Mouse (Mus musculus) forebrain, embryonic 16.5 days (tissue): ENCODE results near the gene Sh3rf1. TPM values are rescaled to one million over a fixed set of nuclear protein-coding genes. Genes with fewer than 3 reads are reported as not detected.

Source experiments
- ATAC-seq: fragments of 200-750 bp; cut with Nextera tagmentation; 2 replicates; pipeline ENCODE4 v1.8.0; 2017; ENCODE audit warnings: mild to moderate bottlenecking, moderate library complexity
- H3K27ac ChIP-seq: fragments of 300-500 bp; sonication (generic); 2 replicates; pipeline ENCODE4 v1.5.1; 2014; ENCODE audit warnings: low read length, control low read depth
- H3K27me3 ChIP-seq: fragments of 300-500 bp; sonication (generic); replicated peaks from 2 replicates; pipeline ENCODE4 v1.6.1; 2014; ENCODE audit warnings: low read length; ENCODE audit not compliant: control insufficient read depth, insufficient read depth
- H3K36me3 ChIP-seq: fragments of 300-500 bp; sonication (generic); 2 replicates; pipeline ENCODE4 v1.6.1; 2014; ENCODE audit not compliant: control insufficient read depth, insufficient read depth
- H3K4me1 ChIP-seq: fragments of 300-500 bp; sonication (generic); replicated peaks from 2 replicates; pipeline ENCODE4 v1.6.1; 2014; ENCODE audit warnings: low read length; ENCODE audit not compliant: control insufficient read depth, insufficient read depth
- H3K4me2 ChIP-seq: fragments of 300-500 bp; sonication (generic); 2 replicates; pipeline ENCODE4 v1.6.1; 2014; ENCODE audit warnings: mild to moderate bottlenecking, low read length, control low read depth
- H3K4me3 ChIP-seq: fragments of 300-500 bp; sonication (generic); replicated peaks from 2 replicates; pipeline ENCODE4 v1.5.1; 2014; ENCODE audit warnings: mild to moderate bottlenecking, low read length, control low read depth
- H3K9ac ChIP-seq: fragments of 300-500 bp; sonication (generic); replicated peaks from 2 replicates; pipeline ENCODE4 v1.6.1; 2014; ENCODE audit warnings: low read depth, low read length, control low read depth
- H3K9me3 ChIP-seq: fragments of 300-500 bp; sonication (generic); 2 replicates; pipeline ENCODE4 v1.6.1; 2016; ENCODE audit warnings: low read length; ENCODE audit not compliant: control insufficient read depth
- WGBS: fragments of 180-500 bp; shearing (Covaris S2); extraction: QIAGEN DNeasy Blood & Tissue Kit; methylation state at CpG from one replicate; pipeline ENCODE4 v1.1.7; 2014; 5-methylcytosine and 5-hydroxymethylcytosine counted together
- polyA plus RNA-seq: library from polyadenylated mRNA; unstranded; fragments of >200 nt; fragmentation: Nextera tagmentation; extraction: Ambion mirVana; gene quantifications from 2 replicates; pipeline ENCODE4 v1.2.1, GENCODE M21; 2015

The Sh3rf1 gene
- polyA plus RNA-seq, 1 experiment from 2014 or later, result 30.4 TPM

DNA sequence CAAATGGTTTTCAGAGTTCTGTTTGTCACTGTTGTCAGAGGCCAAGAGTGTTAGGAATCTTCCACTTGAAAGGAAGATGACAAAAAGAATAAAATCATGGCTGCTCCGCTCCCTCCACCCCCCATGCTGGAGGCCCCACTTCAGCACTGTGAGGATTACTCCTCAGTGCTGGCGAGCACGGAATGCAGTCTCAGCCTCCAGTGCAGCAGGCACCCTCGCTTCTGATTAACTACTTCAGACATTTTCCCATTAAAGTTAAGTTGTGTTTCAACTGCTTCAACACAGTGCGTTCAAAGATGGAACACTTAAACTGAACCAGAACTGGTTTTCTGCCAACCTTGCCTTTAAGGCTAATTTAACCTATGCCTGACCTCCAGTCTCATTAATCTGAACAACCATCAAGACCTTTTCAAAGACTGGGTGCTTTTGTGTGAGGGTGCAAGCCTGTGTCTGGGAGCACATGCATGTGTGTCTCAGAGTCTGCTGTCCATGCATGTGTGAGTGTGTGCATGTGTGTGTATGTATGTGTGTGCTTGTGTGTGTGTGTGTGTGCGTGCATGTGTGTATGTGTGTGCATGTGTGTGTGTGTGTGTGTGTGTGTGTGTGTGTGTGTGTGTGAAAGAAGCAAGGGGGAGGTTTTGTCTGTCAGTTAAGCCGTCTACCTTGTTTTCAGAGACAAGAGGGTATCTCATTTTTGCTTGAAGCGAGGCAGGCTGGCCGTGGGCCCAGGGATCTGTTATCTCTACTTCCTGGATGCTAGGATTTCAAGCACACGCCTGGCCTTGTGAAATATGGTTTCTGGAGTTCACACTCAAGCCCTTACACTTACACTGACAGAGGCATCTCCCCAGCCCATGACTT, 51.2 kb downstream of the Sh3rf1 start:
- no peak overlapping the region for H3K4me2 ChIP-seq
- H3K9me3 ChIP-seq, result no peaks in the 10 kb centered on the region
- no peak overlapping the region for H3K4me3 ChIP-seq
- peaks cover 37% of the 10 kb centered on the region for H3K4me1 ChIP-seq
- WGBS, result 20% methylated on average over 10 of the region's 10 CpGs
- no peaks in the 10 kb centered on the region for H3K27me3 ChIP-seq
- no peak overlapping the region for H3K27ac ChIP-seq
- peak; percentile 47 for ATAC-seq
- H3K36me3 ChIP-seq, result no peaks in the 10 kb centered on the region
- H3K9ac ChIP-seq, result no peak overlapping the region

DNA sequence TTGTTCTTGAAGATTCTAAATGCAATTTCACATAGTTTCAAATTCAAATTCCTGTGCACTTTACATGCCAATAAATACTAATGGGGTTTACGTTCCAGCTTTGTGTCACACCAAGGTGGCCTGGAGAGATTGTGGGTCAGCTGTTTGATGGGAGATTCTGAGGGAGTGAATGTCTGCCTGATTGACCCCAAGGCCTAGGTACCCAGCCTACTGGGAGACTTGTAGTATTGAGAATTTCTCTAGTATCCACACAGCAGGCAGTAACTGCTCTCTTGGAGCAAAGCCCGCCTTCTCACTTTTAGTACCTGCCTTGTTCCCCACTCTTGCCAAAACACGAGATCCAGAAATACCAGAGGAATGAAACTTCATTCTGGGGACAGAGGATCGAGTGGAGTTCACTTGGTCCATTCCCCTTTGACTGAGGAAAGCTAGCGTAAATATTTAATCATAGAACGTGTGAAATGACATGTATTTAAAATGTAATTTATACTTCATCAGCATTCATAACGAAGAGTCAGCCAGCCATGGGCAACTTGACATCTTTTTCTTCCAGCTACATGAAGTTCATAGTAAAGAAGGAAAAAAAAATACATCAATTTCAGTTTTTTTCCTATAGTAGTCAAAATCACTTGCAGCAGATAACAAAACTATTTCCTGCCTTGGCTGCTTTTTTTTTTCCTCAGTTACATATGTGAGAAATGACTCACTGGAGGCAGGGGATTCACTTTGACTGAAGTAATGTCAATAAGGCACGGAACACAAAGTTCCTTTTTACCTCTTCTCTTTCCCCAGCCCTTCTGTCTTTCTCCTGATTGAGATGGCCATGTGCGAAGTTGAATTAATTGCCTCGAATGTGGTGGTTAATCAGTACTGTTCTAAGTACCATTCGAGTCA, 52.0 kb downstream of the Sh3rf1 start:
- H3K27ac ChIP-seq, result no peak overlapping the region
- H3K4me1 ChIP-seq, result peaks cover 30% of the 10 kb centered on the region

DNA sequence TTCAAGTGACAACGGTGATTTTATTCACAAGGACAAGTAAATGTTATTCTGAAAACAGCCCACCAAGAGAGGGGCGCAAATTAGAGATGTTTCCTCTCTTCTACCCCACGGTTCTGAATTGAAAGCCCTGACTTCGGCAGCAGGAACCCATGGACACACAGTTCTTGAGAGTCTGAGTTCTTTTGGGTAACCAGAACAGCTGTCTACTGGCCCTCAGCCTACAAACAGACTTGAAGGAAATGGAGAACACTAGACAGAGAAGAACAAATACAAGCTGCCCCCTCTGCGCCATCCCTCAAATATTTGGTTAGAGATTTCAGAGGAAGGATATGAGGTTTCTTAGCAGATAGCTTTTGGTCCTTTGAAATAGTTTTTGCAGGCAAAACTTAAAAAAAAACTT, 52.7 kb downstream of the Sh3rf1 start:
- Histone ChIP-seq H3K4me3 (no peak overlapping the region), H3K27me3 (no peaks in the 10 kb centered on the region), H3K4me2 (no peak overlapping the region), H3K9me3 (no peaks in the 10 kb centered on the region), H3K4me1 (peaks cover 29% of the 10 kb centered on the region), H3K36me3 (no peaks in the 10 kb centered on the region), H3K9ac (no peak overlapping the region), H3K27ac (no peak overlapping the region)
- WGBS, result 70% methylated on average over 5 of the region's 5 CpGs
- ATAC-seq, result no peak

More for the DNA sequence above, 52.0 kb downstream of the Sh3rf1 start:
- Histone ChIP-seq H3K9me3 (no peaks in the 10 kb centered on the region), H3K4me2 (no peak overlapping the region), H3K36me3 (no peaks in the 10 kb centered on the region), H3K27me3 (no peaks in the 10 kb centered on the region), H3K9ac (no peak overlapping the region), H3K4me3 (no peak overlapping the region)
- 53% methylated on average over 11 of the region's 11 CpGs for WGBS
- no peak for ATAC-seq

DNA sequence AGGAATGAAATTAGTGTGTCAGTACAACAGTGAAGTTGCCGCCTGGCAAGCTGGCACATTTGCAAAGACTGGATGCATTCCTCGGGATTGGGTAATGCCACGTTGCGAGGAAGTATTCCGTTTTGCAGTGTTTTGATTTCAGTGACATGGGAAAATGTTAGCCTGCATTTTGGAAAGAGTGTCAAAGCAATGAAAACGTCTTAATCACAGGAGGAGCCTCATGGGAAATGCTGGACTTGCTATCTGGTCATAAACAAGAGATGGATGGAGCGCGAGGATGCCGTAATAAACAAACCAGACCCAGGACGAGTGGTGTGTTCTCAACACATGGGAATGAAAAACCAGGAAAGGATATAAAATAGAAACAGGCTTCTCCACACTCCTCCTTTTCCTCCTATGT, 55.4 kb downstream of the Sh3rf1 start:
- no peak for ATAC-seq
- no peaks in the 10 kb centered on the region for H3K9me3 ChIP-seq
- peaks cover 23% of the 10 kb centered on the region for H3K4me1 ChIP-seq
- H3K4me2 ChIP-seq, result no peak overlapping the region
- no peaks in the 10 kb centered on the region for H3K27me3 ChIP-seq
- no peak overlapping the region for H3K4me3 ChIP-seq
- H3K36me3 ChIP-seq, result no peaks in the 10 kb centered on the region
- no peak overlapping the region for H3K27ac ChIP-seq
- 83% methylated on average over 10 of the region's 10 CpGs for WGBS
- no peak overlapping the region for H3K9ac ChIP-seq

DNA sequence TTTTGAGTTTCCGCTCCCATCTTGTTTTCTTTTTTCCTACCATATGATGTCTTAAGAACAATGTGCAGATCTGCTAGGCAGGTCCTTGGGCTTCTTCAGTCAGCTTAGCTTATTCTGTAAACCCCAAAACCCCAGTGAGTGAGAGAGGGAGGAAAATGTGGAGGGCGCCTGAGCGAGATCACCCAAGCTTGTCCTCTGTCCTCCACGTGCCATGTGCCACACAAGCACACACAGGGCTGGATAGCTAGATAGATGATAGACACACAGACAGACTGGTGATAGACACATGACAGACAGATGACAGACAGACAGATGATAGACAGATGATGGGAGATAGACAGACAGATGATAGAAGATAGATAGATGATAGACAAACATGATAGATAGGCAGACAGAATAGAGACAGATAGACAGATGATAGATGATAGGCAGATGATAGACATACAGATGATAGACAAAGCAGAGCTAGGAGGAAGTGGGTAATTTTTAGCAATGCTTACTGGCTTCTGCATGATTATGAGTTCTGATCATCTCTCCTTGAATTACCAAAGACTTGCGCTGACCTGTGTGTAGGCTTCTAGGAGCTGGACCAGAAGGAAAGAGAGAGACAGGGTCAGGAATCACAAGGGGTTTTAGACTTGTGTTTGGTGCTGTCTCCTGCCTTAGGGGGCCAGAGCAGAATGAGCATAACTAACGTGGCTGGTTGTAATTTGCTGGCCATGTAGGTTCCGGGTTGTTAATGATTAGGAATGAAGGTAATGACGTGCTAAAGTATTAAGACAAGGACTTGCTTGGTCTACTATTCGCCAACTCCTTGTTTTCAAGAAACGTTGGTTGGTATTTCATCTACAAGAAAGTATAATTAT, 58.9 kb downstream of the Sh3rf1 start:
- H3K36me3 ChIP-seq, result no peaks in the 10 kb centered on the region
- no peak overlapping the region for H3K9ac ChIP-seq
- no peaks in the 10 kb centered on the region for H3K27me3 ChIP-seq
- no peak overlapping the region for H3K27ac ChIP-seq
- ATAC-seq, result no peak
- no peaks in the 10 kb centered on the region for H3K9me3 ChIP-seq
- H3K4me2 ChIP-seq, result no peak overlapping the region
- 50% methylated on average over 10 of the region's 10 CpGs for WGBS
- no peak overlapping the region for H3K4me3 ChIP-seq
- H3K4me1 ChIP-seq, result peaks cover 11% of the 10 kb centered on the region

DNA sequence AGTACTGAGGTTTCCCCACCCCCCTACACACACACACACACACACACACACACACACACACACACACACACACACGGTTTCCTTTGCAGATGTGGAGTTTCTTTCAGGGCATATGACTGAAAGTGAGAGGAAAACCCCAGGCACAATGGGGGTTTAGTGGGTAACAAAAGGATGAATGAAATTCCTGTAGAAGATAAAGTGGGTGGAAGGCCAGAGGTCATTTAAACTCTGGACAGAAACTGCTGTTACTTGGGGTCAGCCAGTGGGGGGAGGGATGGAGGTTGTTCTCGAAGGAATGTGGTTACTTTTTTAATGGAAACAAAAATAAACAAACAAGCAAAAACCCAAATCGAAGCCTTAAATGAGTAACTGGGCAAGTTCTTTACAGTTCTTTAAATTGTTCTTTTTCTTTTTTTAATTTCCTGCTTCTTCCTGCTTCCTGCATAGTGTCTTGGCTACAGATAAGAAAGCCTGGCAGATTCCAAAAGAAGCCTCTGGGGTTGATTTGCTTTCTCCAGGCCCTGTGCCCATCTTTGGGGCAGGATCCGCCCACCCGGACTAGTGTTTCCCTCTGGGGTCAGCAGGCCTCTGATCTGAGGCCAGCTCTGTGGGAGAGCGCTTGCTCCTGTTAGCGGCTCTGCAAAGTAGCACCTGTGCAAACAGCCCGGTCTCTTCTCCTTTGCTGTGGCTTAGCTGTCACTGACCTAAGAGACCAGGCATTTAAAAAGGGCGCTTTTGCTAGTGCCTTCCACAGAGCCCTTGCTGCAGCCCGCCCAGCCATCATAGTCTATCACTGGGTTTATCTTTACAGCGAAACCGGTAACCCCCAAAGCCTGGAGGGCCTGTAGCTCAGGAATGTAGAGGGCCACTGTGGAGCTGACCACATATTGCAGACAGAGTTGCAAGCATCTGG, 59.8 kb downstream of the Sh3rf1 start:
- H3K36me3 ChIP-seq, result no peaks in the 10 kb centered on the region
- no peak overlapping the region for H3K4me2 ChIP-seq
- no peak overlapping the region for H3K4me3 ChIP-seq
- 16% methylated on average over 12 of the region's 12 CpGs for WGBS
- no peak overlapping the region for H3K9ac ChIP-seq
- H3K4me1 ChIP-seq, result peaks cover 13% of the 10 kb centered on the region
- no peaks in the 10 kb centered on the region for H3K9me3 ChIP-seq
- H3K27ac ChIP-seq, result no peak overlapping the region
- no peaks in the 10 kb centered on the region for H3K27me3 ChIP-seq
- no peak for ATAC-seq

DNA sequence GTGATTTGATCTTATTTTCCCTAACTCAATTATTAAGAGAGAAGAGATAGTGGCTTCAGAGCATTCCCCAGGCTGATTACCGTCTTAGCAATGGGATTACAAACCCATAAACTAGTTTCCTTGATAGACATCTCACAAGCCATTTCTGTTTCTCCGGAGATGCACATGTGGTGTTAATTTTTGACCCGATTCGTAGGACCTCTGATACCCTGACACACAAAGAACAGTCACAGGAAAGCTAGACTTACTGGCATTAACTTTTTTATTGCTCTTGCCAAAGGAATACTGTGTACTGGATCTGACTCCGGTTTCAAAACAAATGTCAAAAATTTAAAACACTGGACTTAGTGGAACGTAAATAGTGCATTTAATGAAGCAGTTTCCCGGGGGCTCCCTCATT, 62.2 kb downstream of the Sh3rf1 start:
- H3K4me1 ChIP-seq, result peaks cover 17% of the 10 kb centered on the region
- H3K9ac ChIP-seq, result no peak overlapping the region
- no peak for ATAC-seq
- H3K9me3 ChIP-seq, result no peaks in the 10 kb centered on the region
- no peaks in the 10 kb centered on the region for H3K36me3 ChIP-seq
- H3K4me3 ChIP-seq, result no peak overlapping the region
- 79% methylated on average over 7 of the region's 7 CpGs for WGBS
- H3K4me2 ChIP-seq, result no peak overlapping the region
- H3K27ac ChIP-seq, result no peak overlapping the region
- H3K27me3 ChIP-seq, result no peaks in the 10 kb centered on the region

DNA sequence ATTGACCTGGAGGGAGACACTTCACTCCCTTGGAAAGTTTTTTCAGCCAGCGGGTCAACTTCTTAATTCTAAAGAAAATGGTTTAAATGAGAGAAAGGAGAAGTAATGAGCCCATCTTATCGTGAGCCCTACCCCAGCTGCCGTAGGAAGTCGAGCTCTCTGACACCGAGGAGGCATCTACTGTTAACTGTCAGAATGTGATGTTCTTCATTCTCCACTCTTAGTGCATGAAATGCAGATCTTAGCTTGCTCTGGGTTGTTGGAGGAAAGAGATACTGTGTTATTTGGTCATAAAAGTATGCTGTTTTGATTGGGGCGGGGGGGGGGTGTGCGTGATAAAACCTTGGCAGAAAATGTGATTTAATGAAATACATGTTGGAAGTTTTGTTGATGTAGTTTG, 62.7 kb downstream of the Sh3rf1 start:
- H3K9me3 ChIP-seq, result no peaks in the 10 kb centered on the region
- no peak overlapping the region for H3K4me3 ChIP-seq
- peaks cover 17% of the 10 kb centered on the region for H3K4me1 ChIP-seq
- H3K27ac ChIP-seq, result no peak overlapping the region
- no peak overlapping the region for H3K9ac ChIP-seq
- no peaks in the 10 kb centered on the region for H3K27me3 ChIP-seq
- ATAC-seq, result no peak
- H3K4me2 ChIP-seq, result no peak overlapping the region
- WGBS, result 82% methylated on average over 7 of the region's 7 CpGs
- H3K36me3 ChIP-seq, result no peaks in the 10 kb centered on the region
